Mouse (Mus musculus): ENCODE data around the gene Prtg. TPM values are rescaled to one million over a fixed set of nuclear protein-coding genes. Genes with fewer than 3 reads are reported as not detected.
A peak's percentile ranks its signal among the peaks of the same experiment; 100 is the strongest.

Prtg gene
- polyA plus RNA-seq, 1 experiment from 2014 or later = 2.3 TPM

- no peak overlapping the region for H3K4me3 ChIP-seq
- ATAC-seq (ENCODE audit: low FRiP score, low read depth) = no peak
- H3K27ac ChIP-seq (replicated peaks) = no peak overlapping the region
- H3K36me3 ChIP-seq = 0 out of 2 replicates have a peak, but pooled peaks cover 1% of the 10 kb centered on the region
- peaks cover 21% of the 10 kb centered on the region for H3K4me1 ChIP-seq
- WGBS = 87% methylated on average over 15 of the region's 15 CpGs
- H3K4me2 ChIP-seq (replicated peaks) = no peak overlapping the region
- H3K9ac ChIP-seq (replicated peaks) = no peak overlapping the region
- no peaks in the 10 kb centered on the region for H3K27me3 ChIP-seq
- H3K9me3 ChIP-seq = no peaks in the 10 kb centered on the region
Measured at GRCm38 (mm10) chr9:72839346-72839990, 32.8 kb downstream of the Prtg start.

- Histone ChIP-seq H3K27ac (replicated peaks) (no peak overlapping the region), H3K4me2 (replicated peaks) (no peak overlapping the region), H3K9me3 (no peaks in the 10 kb centered on the region), H3K36me3 (peaks cover 32% of the 10 kb centered on the region), H3K4me1 (no peaks in the 10 kb centered on the region), H3K9ac (replicated peaks) (no peak overlapping the region), H3K27me3 (no peaks in the 10 kb centered on the region), H3K4me3 (no peak overlapping the region)
- WGBS = 97% methylated on average over 5 of the region's 5 CpGs
- no peak for ATAC-seq (ENCODE audit: low FRiP score, low read depth)
Measured at GRCm38 (mm10) chr9:72844496-72844895, 37.8 kb downstream of the Prtg start.

- peaks cover 34% of the 10 kb centered on the region for H3K36me3 ChIP-seq
- H3K9me3 ChIP-seq = no peaks in the 10 kb centered on the region
- H3K27me3 ChIP-seq = no peaks in the 10 kb centered on the region
- WGBS = 92% methylated on average over 4 of the region's 4 CpGs
- H3K4me3 ChIP-seq = no peak overlapping the region
- no peak for ATAC-seq (ENCODE audit: low FRiP score, low read depth)
- no peak overlapping the region for H3K4me2 ChIP-seq (replicated peaks)
- H3K27ac ChIP-seq (replicated peaks) = no peak overlapping the region
- no peak overlapping the region for H3K9ac ChIP-seq (replicated peaks)
- H3K4me1 ChIP-seq = no peaks in the 10 kb centered on the region
Measured at GRCm38 (mm10) chr9:72846160-72846559, 39.5 kb downstream of the Prtg start.

GRCm38 (mm10) chr9:72851541-72851940 lies 44.9 kb downstream of the Prtg start:
- no peak for ATAC-seq (ENCODE audit: low FRiP score, low read depth)
- Histone ChIP-seq H3K9me3 (no peaks in the 10 kb centered on the region), H3K36me3 (peaks cover 24% of the 10 kb centered on the region), H3K4me1 (peaks cover 18% of the 10 kb centered on the region), H3K4me3 (no peak overlapping the region), H3K27ac (replicated peaks) (no peak overlapping the region), H3K4me2 (replicated peaks) (no peak overlapping the region), H3K27me3 (no peaks in the 10 kb centered on the region), H3K9ac (replicated peaks) (no peak overlapping the region)
- 96% methylated on average over 10 of the region's 10 CpGs for WGBS

GRCm38 (mm10) chr9:72851979-72852378 lies 45.3 kb downstream of the Prtg start:
- H3K27me3 ChIP-seq = no peaks in the 10 kb centered on the region
- no peak overlapping the region for H3K27ac ChIP-seq (replicated peaks)
- peaks cover 18% of the 10 kb centered on the region for H3K4me1 ChIP-seq
- H3K4me2 ChIP-seq (replicated peaks) = no peak overlapping the region
- no peak overlapping the region for H3K9ac ChIP-seq (replicated peaks)
- WGBS = 92% methylated on average over 5 of the region's 5 CpGs
- peaks cover 24% of the 10 kb centered on the region for H3K36me3 ChIP-seq
- no peak overlapping the region for H3K4me3 ChIP-seq
- H3K9me3 ChIP-seq = no peaks in the 10 kb centered on the region
- ATAC-seq (ENCODE audit: low FRiP score, low read depth) = no peak

- Histone ChIP-seq H3K36me3 (peaks cover 23% of the 10 kb centered on the region), H3K9me3 (no peaks in the 10 kb centered on the region), H3K27ac (replicated peaks) (peak overlapping the region; percentile 58), H3K4me2 (replicated peaks) (peak overlapping the region; percentile 40), H3K27me3 (no peaks in the 10 kb centered on the region), H3K9ac (replicated peaks) (peak overlapping the region; percentile 16; the same call in 1 of the 2 replicates), H3K4me3 (peak overlapping the region; percentile 2; the same call in 1 of the 2 replicates), H3K4me1 (peaks cover 18% of the 10 kb centered on the region)
- WGBS = 19% methylated on average over 13 of the region's 13 CpGs
- ATAC-seq (ENCODE audit: low FRiP score, low read depth) = peak; percentile 84
Measured at GRCm38 (mm10) chr9:72853681-72854190, 47.1 kb downstream of the Prtg start.

- Histone ChIP-seq H3K9me3 (no peaks in the 10 kb centered on the region), H3K9ac (replicated peaks) (no peak overlapping the region), H3K36me3 (peaks cover 17% of the 10 kb centered on the region), H3K4me2 (replicated peaks) (no peak overlapping the region), H3K27me3 (no peaks in the 10 kb centered on the region), H3K4me1 (peaks cover 18% of the 10 kb centered on the region), H3K4me3 (no peak overlapping the region), H3K27ac (replicated peaks) (no peak overlapping the region)
- ATAC-seq (ENCODE audit: low FRiP score, low read depth) = no peak
- WGBS = 94% methylated on average over 24 of the region's 24 CpGs
Measured at GRCm38 (mm10) chr9:72856721-72857120, 50.0 kb downstream of the Prtg start.

GRCm38 (mm10) chr9:72860764-72861163 lies 54.1 kb downstream of the Prtg start:
- Histone ChIP-seq H3K9me3 (no peaks in the 10 kb centered on the region), H3K27ac (replicated peaks) (no peak overlapping the region), H3K4me1 (peaks cover 8% of the 10 kb centered on the region), H3K4me2 (replicated peaks) (no peak overlapping the region), H3K27me3 (no peaks in the 10 kb centered on the region), H3K9ac (replicated peaks) (no peak overlapping the region), H3K4me3 (no peak overlapping the region), H3K36me3 (peaks cover 18% of the 10 kb centered on the region)
- no peak for ATAC-seq (ENCODE audit: low FRiP score, low read depth)
- WGBS = 92% methylated on average over 5 of the region's 5 CpGs

GRCm38 (mm10) chr9:72861235-72861634 lies 54.6 kb downstream of the Prtg start:
- ATAC-seq (ENCODE audit: low FRiP score, low read depth) = no peak
- H3K27ac ChIP-seq (replicated peaks) = no peak overlapping the region
- H3K4me1 ChIP-seq = peaks cover 8% of the 10 kb centered on the region
- no peaks in the 10 kb centered on the region for H3K27me3 ChIP-seq
- WGBS = 85% methylated on average over 10 of the region's 10 CpGs
- H3K9ac ChIP-seq (replicated peaks) = no peak overlapping the region
- no peak overlapping the region for H3K4me3 ChIP-seq
- no peak overlapping the region for H3K4me2 ChIP-seq (replicated peaks)
- H3K36me3 ChIP-seq = peaks cover 18% of the 10 kb centered on the region
- H3K9me3 ChIP-seq = no peaks in the 10 kb centered on the region

- ATAC-seq (ENCODE audit: low FRiP score, low read depth) = no peak
- 91% methylated on average over 11 of the region's 11 CpGs for WGBS
Measured at GRCm38 (mm10) chr9:72862186-72862585, 55.5 kb downstream of the Prtg start.

GRCm38 (mm10) chr9:72862955-72863354 lies 56.3 kb downstream of the Prtg start:
- Histone ChIP-seq H3K9ac (replicated peaks) (no peak overlapping the region), H3K36me3 (peaks cover 12% of the 10 kb centered on the region)

More at GRCm38 (mm10) chr9:72862186-72862585, 55.5 kb downstream of the Prtg start:
- peaks cover 17% of the 10 kb centered on the region for H3K36me3 ChIP-seq
- no peak overlapping the region for H3K9ac ChIP-seq (replicated peaks)
- no peaks in the 10 kb centered on the region for H3K9me3 ChIP-seq
- no peaks in the 10 kb centered on the region for H3K27me3 ChIP-seq
- peaks cover 8% of the 10 kb centered on the region for H3K4me1 ChIP-seq
- no peak overlapping the region for H3K27ac ChIP-seq (replicated peaks)
- H3K4me3 ChIP-seq = no peak overlapping the region
- no peak overlapping the region for H3K4me2 ChIP-seq (replicated peaks)

GRCm38 (mm10) chr9:72863773-72864172 lies 57.1 kb downstream of the Prtg start:
- Histone ChIP-seq H3K9me3 (no peaks in the 10 kb centered on the region), H3K27ac (replicated peaks) (no peak overlapping the region), H3K27me3 (no peaks in the 10 kb centered on the region), H3K9ac (replicated peaks) (no peak overlapping the region), H3K36me3 (peaks cover 10% of the 10 kb centered on the region), H3K4me2 (replicated peaks) (no peak overlapping the region), H3K4me1 (peaks cover 8% of the 10 kb centered on the region), H3K4me3 (no peak overlapping the region)
- no peak for ATAC-seq (ENCODE audit: low FRiP score, low read depth)
- WGBS = 48% methylated on average over 5 of the region's 5 CpGs

More at GRCm38 (mm10) chr9:72862955-72863354, 56.3 kb downstream of the Prtg start:
- Histone ChIP-seq H3K27ac (replicated peaks) (no peak overlapping the region), H3K9me3 (no peaks in the 10 kb centered on the region), H3K4me1 (peaks cover 8% of the 10 kb centered on the region), H3K4me2 (replicated peaks) (no peak overlapping the region), H3K27me3 (no peaks in the 10 kb centered on the region), H3K4me3 (no peak overlapping the region)
- no peak for ATAC-seq (ENCODE audit: low FRiP score, low read depth)
- 92% methylated on average over 4 of the region's 4 CpGs for WGBS
